Mouse (Mus musculus): Measurements from ENCODE around the gene Btbd2.
A peak's percentile ranks its signal among the peaks of the same experiment; 100 is the strongest.

Gene Btbd2

GRCm38 (mm10) chr10:80604001-80604509, 52.8 kb downstream of the Btbd2 start:
- DNase-seq = no peak

- DNase-seq = no peak
Measured at GRCm38 (mm10) chr10:80603364-80603763, 53.5 kb downstream of the Btbd2 start.

- DNase-seq = peak; percentile 97
Measured at GRCm38 (mm10) chr10:80602698-80603325, 54.1 kb downstream of the Btbd2 start, which contains the start of the genes Scamp4 and Adat3. Gene Scamp4, plus strand, starts transcription at chr10:80602872. Gene Adat3, plus strand, starts transcription at chr10:80602880.

- no peak for DNase-seq
Measured at GRCm38 (mm10) chr10:80596318-80596717, 60.6 kb downstream of the Btbd2 start.
